Mouse (Mus musculus) left cerebral cortex, adult 9 months (tissue): Measurements from ENCODE around the gene Prune2.

Source experiments
- DNase-seq, 2 experiments: peaks; one replicate each; pipeline ENCODE4 v3.0.0; 2022; ENCODE audit warnings: low spot score in 2 of 2

The Prune2 gene

GRCm38 (mm10) chr19:16997915-16998314 lies 42.0 kb downstream of the Prune2 start:
- DNase-seq: no peak

- no peak for DNase-seq
These were observed 50.4 kb downstream of the Prune2 start for GRCm38 (mm10) chr19:17006220-17006907.

- DNase-seq: peak in 1 of 2 experiments; percentile 44
These were observed 55.5 kb downstream of the Prune2 start for GRCm38 (mm10) chr19:17011261-17011995.

- DNase-seq: no peak
These were observed 57.2 kb downstream of the Prune2 start for GRCm38 (mm10) chr19:17013085-17013484.

GRCm38 (mm10) chr19:17014337-17015124 lies 58.6 kb downstream of the Prune2 start:
- no peak for DNase-seq

- no peak for DNase-seq
These were observed 68.8 kb downstream of the Prune2 start for GRCm38 (mm10) chr19:17024748-17025147.

GRCm38 (mm10) chr19:17030276-17030675 lies 74.4 kb downstream of the Prune2 start:
- peak in 1 of 2 experiments; percentile 51 for DNase-seq

- DNase-seq: no peak
These were observed 76.4 kb downstream of the Prune2 start for GRCm38 (mm10) chr19:17032314-17032713.

- DNase-seq: no peak
These were observed 91.0 kb downstream of the Prune2 start for GRCm38 (mm10) chr19:17046961-17047360.

- DNase-seq: no peak
These were observed 100.0 kb downstream of the Prune2 start for GRCm38 (mm10) chr19:17055892-17056291.

GRCm38 (mm10) chr19:17060106-17060505 lies 104.2 kb downstream of the Prune2 start:
- no peak for DNase-seq

- no peak for DNase-seq
These were observed 108.5 kb downstream of the Prune2 start for GRCm38 (mm10) chr19:17064421-17064820.

- no peak for DNase-seq
These were observed 113.1 kb downstream of the Prune2 start for GRCm38 (mm10) chr19:17069067-17069466.

GRCm38 (mm10) chr19:17071205-17071604 lies 115.3 kb downstream of the Prune2 start:
- no peak for DNase-seq

GRCm38 (mm10) chr19:17072245-17072644 lies 116.3 kb downstream of the Prune2 start:
- DNase-seq: no peak

GRCm38 (mm10) chr19:17078643-17079316 lies 122.9 kb downstream of the Prune2 start:
- DNase-seq: no peak

GRCm38 (mm10) chr19:17081382-17081781 lies 125.5 kb downstream of the Prune2 start:
- DNase-seq: no peak

GRCm38 (mm10) chr19:17094067-17094466 lies 138.1 kb downstream of the Prune2 start:
- no peak for DNase-seq

GRCm38 (mm10) chr19:17096338-17096737 lies 140.4 kb downstream of the Prune2 start:
- DNase-seq: no peak

GRCm38 (mm10) chr19:17097210-17097609 lies 141.3 kb downstream of the Prune2 start:
- DNase-seq: no peak

GRCm38 (mm10) chr19:17108782-17109181 lies 152.9 kb downstream of the Prune2 start:
- DNase-seq: no peak
